Mouse (Mus musculus): Measurements from ENCODE around the gene Mrpl23.

The Mrpl23 gene

GRCm38 (mm10) chr7:142571458-142572220, 39.2 kb downstream of the Mrpl23 start:
- DNase-seq (ENCODE audit: extremely low read depth, insufficient read length, low spot score), result no peak

- no peak for DNase-seq (ENCODE audit: extremely low read depth, insufficient read length, low spot score)
Observed at GRCm38 (mm10) chr7:142572343-142572742, 39.9 kb downstream of the Mrpl23 start.

- DNase-seq (ENCODE audit: extremely low read depth, insufficient read length, low spot score), result no peak
Observed at GRCm38 (mm10) chr7:142572992-142573391, 40.5 kb downstream of the Mrpl23 start.

GRCm38 (mm10) chr7:142574155-142574660, 41.7 kb downstream of the Mrpl23 start:
- no peak for DNase-seq (ENCODE audit: extremely low read depth, insufficient read length, low spot score)

- no peak for DNase-seq (ENCODE audit: extremely low read depth, insufficient read length, low spot score)
Observed at GRCm38 (mm10) chr7:142574826-142575351, 42.4 kb downstream of the Mrpl23 start.

GRCm38 (mm10) chr7:142575491-142575890, 43.0 kb downstream of the Mrpl23 start:
- no peak for DNase-seq (ENCODE audit: extremely low read depth, insufficient read length, low spot score)

- DNase-seq (ENCODE audit: extremely low read depth, insufficient read length, low spot score), result no peak
Observed at GRCm38 (mm10) chr7:142575971-142576370, 43.5 kb downstream of the Mrpl23 start.

GRCm38 (mm10) chr7:142576472-142577326, 44.2 kb downstream of the Mrpl23 start:
- DNase-seq (ENCODE audit: extremely low read depth, insufficient read length, low spot score), result no peak

- DNase-seq (ENCODE audit: extremely low read depth, insufficient read length, low spot score), result no peak
Observed at GRCm38 (mm10) chr7:142577806-142578423, 45.4 kb downstream of the Mrpl23 start.

- DNase-seq (ENCODE audit: extremely low read depth, insufficient read length, low spot score), result no peak
Observed at GRCm38 (mm10) chr7:142579069-142579468, 46.6 kb downstream of the Mrpl23 start.

- DNase-seq (ENCODE audit: extremely low read depth, insufficient read length, low spot score), result no peak
Observed at GRCm38 (mm10) chr7:142580121-142580879, 47.8 kb downstream of the Mrpl23 start.

- DNase-seq (ENCODE audit: extremely low read depth, insufficient read length, low spot score), result no peak
Observed at GRCm38 (mm10) chr7:142581186-142581585, 48.7 kb downstream of the Mrpl23 start.

GRCm38 (mm10) chr7:142581656-142582228, 49.3 kb downstream of the Mrpl23 start:
- DNase-seq (ENCODE audit: extremely low read depth, insufficient read length, low spot score), result no peak

GRCm38 (mm10) chr7:142584882-142585281, 52.4 kb downstream of the Mrpl23 start:
- DNase-seq (ENCODE audit: extremely low read depth, insufficient read length, low spot score), result no peak

GRCm38 (mm10) chr7:142585890-142586289, 53.4 kb downstream of the Mrpl23 start:
- DNase-seq (ENCODE audit: extremely low read depth, insufficient read length, low spot score), result no peak

- no peak for DNase-seq (ENCODE audit: extremely low read depth, insufficient read length, low spot score)
Observed at GRCm38 (mm10) chr7:142588282-142588941, 55.9 kb downstream of the Mrpl23 start.
